Mouse (Mus musculus): ENCODE results near the gene Lmbr1.
"Not testable (repeated sequence)": the region's sequence is repeated elsewhere in the genome, so short reads cannot be mapped to it uniquely, and the experiment has no call there.

The Lmbr1 gene

GRCm38 (mm10) chr5:29378298-29379036 is at the start of gene Lmbr1:
TSS of gene Lmbr1 (minus strand) at chr5:29378390.
- peak; percentile 95 for DNase-seq

GRCm38 (mm10) chr5:29423330-29423729 is 45.1 kb upstream of the Lmbr1 start:
- DNase-seq: not testable (repeated sequence)

GRCm38 (mm10) chr5:29413041-29413440 is 34.9 kb upstream of the Lmbr1 start:
- DNase-seq: no peak

GRCm38 (mm10) chr5:29410854-29411253 is 32.7 kb upstream of the Lmbr1 start:
- DNase-seq: no peak

- DNase-seq: no peak
Observed at GRCm38 (mm10) chr5:29398427-29398826, 20.2 kb upstream of the Lmbr1 start.

GRCm38 (mm10) chr5:29388944-29389765 is 11.0 kb upstream of the Lmbr1 start:
- peak; percentile 82 for DNase-seq

- peak; percentile 16 for DNase-seq
Observed at GRCm38 (mm10) chr5:29388181-29388943, 10.2 kb upstream of the Lmbr1 start.

- no peak for DNase-seq
Observed at GRCm38 (mm10) chr5:29387591-29387990, 9.4 kb upstream of the Lmbr1 start.

- DNase-seq: no peak
Observed at GRCm38 (mm10) chr5:29382776-29383175, 4.6 kb upstream of the Lmbr1 start.

GRCm38 (mm10) chr5:29380091-29380490 is 1.9 kb upstream of the Lmbr1 start:
- no peak for DNase-seq

GRCm38 (mm10) chr5:29377590-29378297 is 446 bp downstream of the Lmbr1 start:
- peak; percentile 33 for DNase-seq

GRCm38 (mm10) chr5:29363511-29363910 is 14.7 kb downstream of the Lmbr1 start:
- DNase-seq: no peak

- DNase-seq: peak; percentile 15
Observed at GRCm38 (mm10) chr5:29335836-29336235, 42.4 kb downstream of the Lmbr1 start.

GRCm38 (mm10) chr5:29322503-29322902 is 55.7 kb downstream of the Lmbr1 start:
- DNase-seq: no peak

GRCm38 (mm10) chr5:29309191-29309590 is 69.0 kb downstream of the Lmbr1 start:
- DNase-seq: no peak

GRCm38 (mm10) chr5:29293194-29293593 is 85.0 kb downstream of the Lmbr1 start:
- peak; percentile 59 for DNase-seq

GRCm38 (mm10) chr5:29290110-29290509 is 88.1 kb downstream of the Lmbr1 start:
- DNase-seq: no peak

GRCm38 (mm10) chr5:29289703-29290102 is 88.5 kb downstream of the Lmbr1 start:
- no peak for DNase-seq

GRCm38 (mm10) chr5:29281081-29281480 is 97.1 kb downstream of the Lmbr1 start:
- peak; percentile 6 for DNase-seq

GRCm38 (mm10) chr5:29274746-29275145 is 103.4 kb downstream of the Lmbr1 start:
- peak; percentile 10 for DNase-seq

GRCm38 (mm10) chr5:29273426-29273825 is 104.8 kb downstream of the Lmbr1 start:
- no peak for DNase-seq

GRCm38 (mm10) chr5:29270879-29271278 is 107.3 kb downstream of the Lmbr1 start:
- no peak for DNase-seq

GRCm38 (mm10) chr5:29253876-29254275 is 124.3 kb downstream of the Lmbr1 start:
- DNase-seq: no peak
